Mouse (Mus musculus) naive thymus-derived CD4-positive, alpha-beta T cell, adult 2 months (primary cell): ENCODE results near the gene Gm38431.
"Not testable (repeated sequence)": the region's sequence is repeated elsewhere in the genome, so short reads cannot be mapped to it uniquely, and the experiment has no call there.

Experiments
- DNase-seq: peaks from one replicate; pipeline ENCODE4 v3.0.0-alpha.2; 2011; ENCODE audit warnings: low read depth

The Gm38431 gene

DNA sequence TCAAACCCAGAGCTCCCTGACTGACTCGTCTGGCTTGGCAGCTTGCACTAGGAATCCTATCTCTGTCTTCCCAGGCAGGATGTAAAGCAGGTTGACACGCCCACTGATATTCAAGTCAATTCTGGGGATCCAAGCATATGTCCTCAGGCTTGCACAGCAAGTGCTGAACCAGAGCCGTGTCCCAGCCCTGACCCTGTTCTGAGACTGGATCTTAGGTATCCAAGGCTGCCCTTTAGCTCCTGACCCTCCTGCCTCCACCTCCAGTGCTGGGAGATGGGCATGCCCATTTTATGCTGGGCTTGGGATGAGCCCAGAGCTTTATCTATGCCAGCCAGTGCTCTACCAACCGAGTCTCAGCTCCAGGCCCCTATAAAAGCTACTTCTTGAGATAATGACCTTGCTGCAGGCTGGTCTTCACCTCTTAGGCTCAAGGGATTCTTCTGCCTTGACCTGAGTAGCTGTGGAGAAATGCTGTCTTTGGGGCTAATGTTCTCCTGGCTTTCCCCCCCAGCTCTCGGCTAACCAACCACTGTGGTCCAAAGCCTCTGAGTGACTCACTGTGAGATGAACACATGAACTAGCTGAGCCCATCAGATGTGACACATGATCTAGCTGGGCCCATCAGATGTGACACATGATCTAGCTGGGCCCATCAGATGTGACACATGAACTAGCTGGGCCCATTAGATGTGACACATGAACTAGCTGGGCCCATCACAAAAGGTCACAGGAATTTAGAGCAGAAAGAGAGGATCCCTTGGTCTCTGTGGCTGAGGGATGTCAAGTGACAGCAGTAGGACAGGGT, 14.2 kb upstream of the Gm38431 start:
- DNase-seq: no peak

DNA sequence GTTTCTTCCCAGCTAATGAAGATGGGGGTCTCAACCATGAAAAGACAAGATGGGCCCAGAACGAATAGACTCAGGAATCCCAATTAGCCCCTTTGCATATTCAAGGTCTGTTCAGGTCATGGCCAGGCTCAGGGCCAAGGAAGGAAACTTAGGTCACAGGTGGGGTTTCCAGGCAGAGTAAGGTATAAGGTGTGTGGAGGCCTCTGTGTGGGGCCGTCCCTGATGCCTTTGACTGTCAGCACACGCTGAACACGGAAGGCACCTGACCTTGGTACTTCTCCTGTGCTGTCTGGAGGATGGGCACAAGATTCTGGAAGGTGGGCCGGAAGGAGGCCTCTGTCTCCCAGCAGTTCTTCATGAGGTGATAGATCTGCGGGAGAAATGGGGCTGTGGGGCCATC, 13.0 kb upstream of the Gm38431 start:
- no peak for DNase-seq

DNA sequence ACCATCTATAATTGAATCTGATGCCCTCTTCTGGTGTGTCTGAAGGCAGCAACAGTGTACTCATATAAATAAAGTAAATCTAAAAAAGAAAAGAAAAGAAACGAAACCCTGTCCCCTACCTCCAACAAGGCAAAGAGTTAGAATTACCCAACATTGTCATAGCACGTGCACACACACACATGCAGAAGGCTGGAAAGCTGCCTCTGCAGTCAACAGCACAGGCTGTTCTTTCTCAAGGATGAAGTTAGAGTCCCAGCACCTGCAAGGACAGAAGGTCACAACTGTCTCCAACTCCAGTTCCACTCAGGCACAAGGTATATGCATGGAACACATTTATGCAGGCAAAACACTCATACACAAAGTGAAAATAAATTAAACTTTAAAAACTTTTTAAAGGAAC, 10.3 kb upstream of the Gm38431 start:
- no peak for DNase-seq

DNA sequence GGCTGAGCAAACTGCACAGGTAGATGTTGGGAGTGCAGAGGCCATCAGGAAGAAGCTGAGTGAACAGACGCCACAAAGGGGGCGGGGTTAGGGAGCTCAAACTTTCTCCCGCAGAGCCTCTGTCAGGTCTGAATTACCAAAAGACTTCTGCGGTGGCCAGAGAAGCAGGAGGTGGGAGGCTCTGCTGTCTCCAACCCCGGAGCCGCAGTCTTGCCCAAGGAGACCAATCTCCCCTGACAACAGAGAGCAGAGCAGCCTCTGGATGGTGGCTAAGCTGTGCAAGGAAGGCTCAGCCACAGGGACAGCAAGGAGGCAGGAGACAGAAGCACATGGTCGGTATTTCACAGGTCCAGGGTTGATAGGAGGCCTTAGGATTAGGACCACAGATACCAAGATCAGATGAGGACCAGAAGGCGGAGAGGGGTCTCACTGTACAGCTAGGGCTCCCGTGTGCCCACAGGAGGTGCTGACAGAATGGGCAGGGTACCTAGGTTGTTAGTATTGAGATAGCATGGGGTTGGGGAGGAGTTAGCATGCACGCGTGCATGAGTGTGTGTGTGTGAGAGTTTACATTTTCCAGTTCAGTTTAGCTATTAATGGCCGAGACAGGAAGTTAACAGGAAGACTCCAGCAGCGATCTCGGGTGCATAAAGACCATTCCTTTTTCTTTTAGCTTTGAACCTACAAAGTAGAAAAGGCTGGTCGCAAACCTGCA, 8.8 kb upstream of the Gm38431 start:
- DNase-seq: no peak

DNA sequence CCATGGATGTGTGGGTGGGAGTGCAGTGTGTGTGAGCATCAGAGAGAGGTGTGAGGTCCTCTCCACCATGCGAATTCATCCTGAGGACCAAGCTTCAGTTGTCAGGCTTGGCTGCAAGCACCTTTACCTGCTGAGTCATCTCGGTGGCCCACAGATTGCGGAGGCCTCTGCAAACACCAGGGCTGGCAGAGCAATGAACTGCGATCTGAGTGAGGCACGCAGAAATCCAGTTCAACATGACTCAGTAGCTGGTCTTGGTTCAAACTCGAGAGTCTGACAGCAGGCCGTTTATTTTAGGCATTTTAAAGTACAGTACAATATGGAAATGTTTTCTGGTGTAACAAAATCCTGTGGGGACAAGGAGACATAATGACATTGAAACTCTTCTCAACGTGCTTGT, 6.0 kb upstream of the Gm38431 start:
- DNase-seq: no peak

DNA sequence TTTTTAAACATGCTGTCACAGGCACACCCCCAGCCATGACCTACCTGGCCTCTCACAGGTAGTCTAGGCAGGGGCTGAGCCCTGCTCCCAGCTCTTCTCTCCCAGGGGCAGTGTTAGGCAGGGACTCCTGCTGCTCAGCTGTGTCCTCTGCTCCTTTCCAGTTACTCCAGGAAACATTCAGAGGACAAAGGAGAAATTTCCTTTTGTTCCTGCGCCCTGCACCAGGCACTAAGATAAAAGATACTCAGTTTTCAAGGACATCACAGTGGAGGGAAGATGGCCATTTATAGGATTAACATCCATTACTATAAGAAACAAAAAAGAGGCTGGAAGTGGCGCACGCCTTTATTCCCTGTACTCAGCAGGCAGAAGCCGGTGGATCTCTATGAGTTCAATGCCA, 4.2 kb upstream of the Gm38431 start:
- DNase-seq: no peak

DNA sequence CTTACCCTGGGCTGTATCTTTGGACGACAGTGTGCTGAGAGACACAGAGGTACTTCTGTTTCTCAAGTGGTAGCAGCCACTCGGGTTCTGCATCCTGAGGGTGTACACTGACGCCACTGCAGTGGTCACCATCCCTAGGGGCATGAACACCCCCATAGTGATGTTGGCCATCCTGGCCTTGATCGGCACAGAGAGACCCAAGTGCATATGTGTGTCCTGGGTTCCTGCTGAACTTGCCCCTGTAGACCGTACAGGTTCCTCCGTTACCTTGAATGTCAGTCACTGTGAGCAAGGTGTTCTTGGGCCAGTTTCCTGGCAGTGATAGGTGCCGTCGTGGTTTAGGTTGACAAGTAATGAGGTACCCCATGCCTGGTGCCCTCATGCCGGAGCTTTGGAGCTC, 1.6 kb upstream of the Gm38431 start:
- DNase-seq: no peak

DNA sequence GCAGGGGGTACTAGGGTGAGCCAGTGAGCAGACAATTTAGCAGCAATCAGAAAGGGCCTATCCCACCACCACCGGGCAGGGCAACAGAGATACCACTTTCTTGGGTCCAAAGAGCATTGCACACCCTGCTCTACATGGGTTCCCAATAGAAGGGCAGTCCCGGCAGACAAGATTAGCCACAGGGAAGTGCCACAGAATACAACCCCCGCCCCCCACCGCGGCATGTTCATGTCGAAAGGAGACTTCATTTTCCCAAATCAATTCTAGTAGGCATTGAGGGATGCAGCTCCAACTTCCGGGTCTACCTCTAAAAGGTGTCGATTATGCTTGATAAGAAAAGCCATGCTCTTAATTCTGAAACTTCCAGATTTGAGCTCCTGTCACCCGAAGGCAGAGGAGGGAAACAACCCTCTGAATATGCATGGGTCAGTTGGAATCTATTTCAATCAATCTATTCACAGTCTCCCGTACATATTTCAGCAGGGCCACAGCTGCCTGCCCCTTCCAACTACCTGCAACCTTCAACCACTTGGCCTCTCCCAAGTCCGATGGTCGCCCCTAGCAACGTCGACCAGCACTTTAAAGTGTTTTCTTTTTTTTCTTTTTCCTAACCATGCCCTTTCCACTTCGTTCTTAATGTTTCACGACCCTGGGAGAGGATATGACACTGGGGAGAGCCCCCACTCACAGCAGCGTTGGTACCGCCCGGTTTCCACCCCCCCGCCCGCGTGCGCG, 658 bp downstream of the Gm38431 start:
- no peak for DNase-seq

DNA sequence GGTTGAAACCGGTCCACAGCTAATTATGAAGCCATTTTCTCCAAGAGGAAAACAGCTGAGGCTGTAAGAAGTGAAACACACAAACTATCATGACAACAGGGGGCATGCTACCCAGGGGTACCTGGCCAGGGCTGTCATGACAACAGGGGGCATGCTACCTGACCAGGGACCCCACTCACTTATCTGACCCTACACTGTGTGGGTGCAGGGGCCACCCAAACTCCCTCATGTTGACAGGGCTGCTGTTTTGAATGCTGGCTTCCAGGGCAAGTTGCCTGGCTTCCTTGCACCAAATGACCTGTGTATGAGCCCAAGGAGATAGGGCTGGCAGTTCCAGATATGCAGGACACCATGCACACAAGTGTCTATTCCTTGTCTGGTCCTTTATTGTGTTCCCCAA, 1.3 kb downstream of the Gm38431 start:
- DNase-seq: no peak

DNA sequence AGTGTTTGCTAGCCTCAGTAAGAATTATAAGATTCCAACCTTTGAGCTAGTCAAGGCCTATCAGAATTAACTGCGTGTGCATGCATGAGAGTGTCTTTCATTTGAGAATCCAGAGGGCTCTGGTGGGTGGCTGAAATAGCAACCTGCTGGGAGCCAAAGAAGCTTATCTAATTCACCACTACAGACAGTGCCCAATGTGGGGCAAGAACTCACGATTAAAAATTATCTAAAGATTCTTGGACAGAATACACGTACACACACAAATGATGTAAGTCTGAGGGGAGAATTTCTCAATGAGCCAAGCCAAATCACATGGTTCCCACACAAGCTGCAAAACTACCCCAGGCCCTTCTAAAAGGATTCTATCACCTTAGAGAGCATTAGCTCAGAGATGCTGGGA, 8.5 kb downstream of the Gm38431 start:
- DNase-seq: no peak

DNA sequence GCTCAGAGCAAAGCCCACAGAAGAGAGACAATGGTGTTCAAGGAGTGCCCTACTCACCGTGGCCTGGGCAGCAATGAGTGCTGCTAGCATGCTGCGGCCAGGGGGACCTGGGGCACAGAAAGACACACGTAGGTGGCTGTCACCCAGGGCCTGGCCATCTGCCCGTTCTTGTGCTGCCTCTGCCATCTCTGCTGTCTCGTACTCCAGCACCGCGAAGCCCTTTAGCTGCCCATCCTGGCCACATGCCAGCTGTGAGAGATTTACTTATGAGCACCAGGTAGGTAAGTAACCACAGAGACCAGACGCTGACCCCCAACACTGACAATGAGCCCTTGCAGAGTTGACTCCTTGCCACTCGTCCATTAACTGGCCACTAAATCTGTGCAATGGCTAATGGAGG, 10.7 kb downstream of the Gm38431 start:
- no peak for DNase-seq

DNA sequence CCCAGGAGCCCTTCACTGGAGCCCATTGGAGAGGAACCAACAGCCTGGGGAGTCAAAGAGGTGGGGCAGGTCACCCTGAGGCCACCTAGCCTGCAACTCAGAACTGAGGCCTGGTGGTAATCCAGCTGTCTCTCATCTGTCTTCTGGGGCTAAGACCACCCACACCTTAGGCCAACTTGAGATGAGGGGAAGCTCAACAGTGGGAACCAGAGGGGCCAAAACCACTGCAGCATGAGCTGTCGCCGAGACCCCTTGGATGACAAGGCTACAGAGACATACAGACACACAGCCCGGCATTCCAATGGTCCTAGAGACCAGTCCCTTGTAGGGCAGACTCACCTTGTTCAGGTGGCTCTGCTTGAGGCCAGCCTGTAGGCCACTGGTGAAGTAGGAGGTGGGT, 16.2 kb downstream of the Gm38431 start:
- no peak for DNase-seq

DNA sequence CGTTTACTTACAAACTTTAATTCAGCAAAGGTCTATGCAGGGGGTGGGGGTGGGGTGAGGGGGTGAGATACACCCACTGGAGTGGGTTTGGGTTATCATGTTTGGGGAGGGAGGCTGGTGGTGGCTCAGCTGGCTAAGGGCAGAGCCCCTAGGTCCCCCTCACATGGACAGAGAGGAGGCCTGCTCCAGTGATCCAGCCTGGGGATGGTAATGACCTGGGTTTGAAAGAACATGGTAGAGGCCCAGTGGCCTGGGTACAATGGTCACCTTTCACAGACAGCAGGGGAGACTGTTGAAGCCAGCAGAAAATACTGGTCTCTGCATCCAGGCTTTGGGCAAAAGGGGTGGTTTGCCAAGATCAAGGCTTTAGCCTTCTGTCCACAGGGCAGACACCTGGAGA, 17.6 kb downstream of the Gm38431 start:
- no peak for DNase-seq

DNA sequence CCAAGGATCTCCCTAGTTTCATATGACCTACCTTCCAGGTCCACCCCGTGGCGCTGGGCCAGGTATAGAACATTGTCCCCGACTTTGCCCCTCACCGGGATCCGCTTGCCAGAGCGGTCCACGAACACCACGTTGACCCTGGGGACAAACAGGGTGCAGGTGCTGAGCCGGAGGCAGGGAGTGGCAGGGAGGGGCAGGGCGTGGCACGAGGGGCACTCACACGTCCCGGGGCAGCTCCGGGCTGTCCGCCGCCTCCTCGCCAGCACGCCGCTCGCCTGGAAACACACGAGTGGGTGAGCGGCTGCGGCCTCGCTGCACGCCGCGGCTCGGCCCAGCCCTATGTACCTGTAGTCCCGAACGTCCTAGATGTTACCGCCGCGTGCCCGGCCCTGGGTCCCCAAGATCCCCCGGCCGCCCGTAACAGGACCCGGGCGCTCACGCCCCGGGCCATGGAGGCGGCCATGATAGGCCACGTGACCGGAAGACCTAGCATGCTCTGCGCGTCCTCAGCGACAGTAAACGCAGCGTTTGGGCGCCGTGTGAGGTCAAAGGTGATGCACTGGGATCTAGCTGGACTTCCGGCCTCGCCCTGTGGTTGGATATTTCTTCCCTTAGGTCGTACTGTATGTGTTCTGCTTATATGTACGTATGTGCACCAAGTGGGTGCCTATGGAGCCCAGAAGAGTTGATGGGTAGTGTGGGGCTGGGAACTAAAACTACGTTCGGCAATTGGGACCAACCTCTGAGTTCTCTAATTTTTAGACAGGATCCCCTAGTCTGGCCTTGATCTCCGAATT, 18.6 kb downstream of the Gm38431 start, which contains the start of the genes Gm49373 and Fdx1l:
Gm49373 (minus strand) TSS at position 53 of the 797 bp plus-strand sequence.
Fdx1l (minus strand) TSS at position 571 of the 797 bp plus-strand sequence.
- peak; percentile 86 for DNase-seq

DNA sequence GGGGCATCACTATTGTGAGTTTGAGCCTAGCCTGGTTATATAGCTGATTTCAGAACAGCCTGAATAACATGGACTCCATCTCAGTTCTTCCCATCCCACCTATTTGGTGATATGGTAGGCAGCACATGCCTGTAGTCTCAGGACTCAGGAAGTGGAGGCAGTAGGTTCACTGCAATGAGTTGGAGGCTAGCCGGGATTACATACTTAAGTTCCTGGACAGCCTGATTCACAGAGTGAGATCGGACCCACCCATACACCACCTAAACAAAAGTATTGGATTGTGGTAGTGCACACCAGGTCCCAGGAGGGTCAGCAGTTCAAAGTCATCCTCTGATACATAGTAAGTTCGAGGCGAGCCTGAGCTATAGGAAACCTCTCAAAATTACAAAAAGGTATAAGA, 19.2 kb downstream of the Gm38431 start:
- DNase-seq: no peak

DNA sequence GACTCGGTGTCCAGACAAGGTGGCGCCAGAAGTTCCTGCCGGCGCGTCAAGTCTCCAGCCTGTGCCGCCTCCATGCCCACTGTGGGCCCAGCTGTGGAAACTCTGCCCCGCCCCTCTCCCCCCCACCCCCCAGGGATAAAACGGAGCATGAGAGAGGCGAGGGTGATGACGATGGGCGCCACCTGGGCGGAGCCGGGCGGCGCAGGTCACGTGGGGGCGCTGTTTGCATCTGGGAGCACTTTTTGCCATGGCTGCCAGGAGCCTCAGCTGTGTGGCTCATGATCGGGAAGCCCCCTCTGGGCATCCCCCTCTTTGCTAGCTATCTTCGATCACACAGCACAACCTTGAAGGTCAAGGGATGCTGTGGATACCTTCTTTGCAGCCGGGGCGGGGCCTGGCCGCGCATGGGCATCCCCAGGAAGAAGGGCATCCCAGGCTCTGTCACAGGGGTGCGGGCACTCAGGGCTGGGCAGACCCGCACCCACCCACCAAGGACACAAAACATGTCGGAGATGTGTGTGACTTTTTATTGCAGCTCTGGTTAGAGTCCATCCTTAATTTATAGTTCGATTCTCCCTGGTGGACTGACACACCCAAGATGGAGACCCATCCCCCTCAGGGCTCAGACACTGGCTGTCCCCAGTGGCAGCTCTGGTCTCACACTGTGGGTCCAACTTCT, 24.7 kb downstream of the Gm38431 start, which contains the start of gene Zglp1:
Zglp1 (minus strand) TSS at position 88 of the 679 bp plus-strand sequence.
- DNase-seq: no peak

DNA sequence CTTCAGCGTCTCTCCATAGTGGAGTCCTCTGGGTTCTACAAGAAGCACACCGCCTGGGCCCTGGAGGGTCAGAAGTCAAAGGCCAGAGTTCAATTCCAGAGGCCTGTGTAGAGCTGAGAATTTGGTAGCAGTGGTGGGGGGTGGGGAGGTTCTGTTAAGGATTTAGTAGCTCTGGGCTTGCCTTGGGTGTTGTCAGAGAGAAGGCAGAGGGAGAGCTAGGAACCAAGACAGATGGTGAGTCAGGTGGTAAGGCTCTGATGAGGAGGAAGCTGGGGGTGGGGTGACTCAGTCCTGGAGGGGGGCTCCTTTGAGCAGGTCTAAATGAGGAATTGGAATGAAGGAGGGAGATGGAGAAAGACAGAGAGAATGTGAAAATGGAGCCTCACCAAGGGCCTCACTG, 28.9 kb downstream of the Gm38431 start:
- no peak for DNase-seq

DNA sequence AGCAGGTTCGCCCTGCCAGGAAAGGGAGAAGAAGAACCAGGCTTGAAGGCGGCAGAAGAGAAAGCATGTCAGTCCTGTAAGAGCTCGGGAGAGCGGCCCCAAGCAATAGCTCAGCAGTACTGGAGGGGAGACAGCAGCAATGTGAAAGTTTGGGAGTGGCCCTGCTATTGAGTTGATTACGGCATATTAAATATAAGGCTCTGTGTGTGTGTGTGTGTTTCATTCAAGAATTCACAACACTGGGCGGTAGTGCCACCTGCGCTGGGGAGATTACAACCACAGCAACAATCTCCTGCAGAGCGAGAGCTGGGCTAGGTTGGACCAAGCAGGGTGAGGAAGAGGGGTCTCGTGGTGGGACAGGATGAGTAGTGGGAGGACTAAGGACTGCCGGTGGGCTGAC, 40.2 kb downstream of the Gm38431 start:
- DNase-seq: no peak

DNA sequence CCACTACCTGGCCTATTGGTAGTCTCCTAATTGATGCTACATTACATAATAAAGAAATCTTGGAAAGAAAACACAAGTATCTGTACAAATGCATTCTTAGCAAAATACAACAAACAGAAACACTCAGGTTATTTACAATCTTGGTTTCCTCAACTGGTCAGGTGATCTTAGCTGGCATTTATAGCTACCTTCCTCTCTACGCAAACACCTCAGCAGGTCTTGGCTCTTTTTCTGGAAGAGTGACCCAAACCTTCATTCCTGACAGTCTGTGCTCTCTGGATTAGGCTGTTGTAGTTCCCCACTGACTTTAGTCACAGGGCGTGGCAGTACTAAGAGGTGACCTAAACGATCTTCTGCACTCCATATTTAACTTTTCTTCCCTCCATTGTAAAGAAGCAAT, 46.6 kb downstream of the Gm38431 start:
- no peak for DNase-seq

DNA sequence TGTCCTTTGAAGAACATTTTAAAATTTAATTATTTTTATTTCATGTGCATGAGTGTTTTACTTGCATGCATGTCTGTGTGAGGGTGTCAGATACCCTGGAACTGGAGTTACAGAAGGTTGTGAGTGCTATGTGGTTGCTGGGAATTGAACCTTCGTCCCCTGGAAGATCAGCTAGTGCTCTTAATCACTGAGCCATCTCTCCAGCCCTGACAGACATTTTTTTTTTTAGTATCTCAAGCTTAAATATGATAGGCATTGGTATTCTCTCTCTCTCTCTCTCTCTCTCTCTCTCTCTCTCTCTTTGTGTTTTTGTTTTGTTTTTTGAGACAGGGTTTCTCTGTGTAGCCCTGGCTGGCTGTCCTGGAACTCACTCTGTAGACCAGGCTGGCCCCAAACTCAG, 47.0 kb downstream of the Gm38431 start:
- not testable (repeated sequence) for DNase-seq

DNA sequence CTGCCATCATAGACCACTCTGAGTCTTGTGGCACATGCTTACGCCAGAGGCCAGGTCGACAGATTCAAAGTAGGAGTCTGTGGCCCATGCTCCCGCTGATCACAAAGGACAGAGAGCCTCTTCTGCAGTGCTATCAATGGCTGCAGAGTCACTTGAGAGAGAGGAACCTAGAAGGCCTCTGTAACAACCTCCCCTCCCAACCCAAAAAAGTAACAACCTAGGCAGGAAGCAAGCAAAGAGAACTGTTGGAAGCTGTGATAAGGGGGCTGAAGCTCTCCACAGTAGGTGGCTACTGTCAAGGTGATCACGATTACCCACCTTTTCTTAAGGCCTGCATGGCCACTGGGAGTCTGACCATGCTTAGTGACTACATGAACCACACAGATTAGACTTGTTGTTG, 48.2 kb downstream of the Gm38431 start:
- DNase-seq: no peak
